Mouse (Mus musculus) olfactory bulb, adult 2 months (tissue): ENCODE data around the gene Vmn1r65. TPM values are rescaled to one million over a fixed set of nuclear protein-coding genes. Genes with fewer than 3 reads are reported as not detected.
"Not testable (repeated sequence)": the region's sequence is repeated elsewhere in the genome, so short reads cannot be mapped to it uniquely, and the experiment has no call there.

Source experiments
- H3K27ac ChIP-seq: fragments of 200-500 bp; 2 replicates; pipeline ENCODE4 v1.5.1; 2012; ENCODE audit warnings: low read depth, low read length; ENCODE audit not compliant: insufficient read depth
- H3K4me1 ChIP-seq: fragments of 200-500 bp; 2 replicates; pipeline ENCODE4 v1.6.1; 2012; ENCODE audit warnings: low read length; ENCODE audit not compliant: control insufficient read depth, insufficient read depth
- H3K4me3 ChIP-seq: fragments of 200-500 bp; 2 replicates; pipeline ENCODE4 v1.5.1; 2012; ENCODE audit warnings: mild to moderate bottlenecking, low read depth, low read length, moderate library complexity; ENCODE audit not compliant: insufficient read depth
- CTCF ChIP-seq: fragments of 200-500 bp; IDR thresholded peaks from 2 replicates; pipeline ENCODE4 v1.5.1; 2012; ENCODE audit warnings: low read depth, mild to moderate bottlenecking, low read length, moderate library complexity; ENCODE audit not compliant: insufficient read depth
- POLR2A ChIP-seq: fragments of 200-500 bp; IDR thresholded peaks from 2 replicates; pipeline ENCODE4 v1.6.1; 2012; ENCODE audit warnings: mild to moderate bottlenecking, low read depth, low read length, moderate library complexity; ENCODE audit not compliant: insufficient read depth
- WGBS: fragments of 180-500 bp; shearing (Covaris S2); methylation state at CpG from one replicate; pipeline ENCODE4 v1.1.7; 2018; 5-methylcytosine and 5-hydroxymethylcytosine counted together
- polyA plus RNA-seq: library from polyadenylated mRNA; stranded (reverse); fragments of >200 nt; gene quantifications from 2 replicates; pipeline ENCODE4 v1.2.4, GENCODE M21; 2012; ENCODE audit warnings: low replicate concordance; ENCODE audit not compliant: missing spikeins, insufficient read depth, insufficient read length

Vmn1r65 gene
- not detected in 2 replicates for polyA plus RNA-seq

DNA sequence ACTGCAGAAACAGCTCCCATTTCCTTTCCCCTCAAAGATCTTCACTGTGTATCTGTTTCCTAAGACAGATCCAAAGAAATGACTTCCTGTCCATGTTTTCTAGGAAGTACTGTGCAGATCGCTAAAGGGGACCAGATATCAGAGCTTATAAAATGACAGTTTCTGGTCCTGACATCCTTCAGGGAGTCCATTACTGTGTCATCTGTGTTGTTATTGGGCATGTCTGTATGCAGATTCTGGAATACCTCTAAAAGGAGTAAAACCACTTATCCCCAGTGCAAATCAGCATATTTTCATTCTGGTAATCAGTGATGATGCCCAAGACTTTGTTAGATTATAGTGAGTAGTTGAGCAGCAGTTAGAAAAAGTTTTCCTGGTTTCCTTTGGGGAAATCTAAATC is at the start of gene Vmn1r65:
Vmn1r65 (minus strand) TSS at position 101 of the 400 bp plus-strand sequence.
- H3K27ac ChIP-seq: no peak within 1 kb of the TSS
- H3K4me3 ChIP-seq: no peak within 1 kb of the TSS
- WGBS: 100% methylated on average over 1 of the region's 1 CpGs
- H3K4me1 ChIP-seq: no peaks in the 10 kb centered on the region
- TF ChIP-seq CTCF: no peak
- TF ChIP-seq POLR2A: no peak

GRCm38 (mm10) chr7:6044861-6045260 is 34.1 kb upstream of the Vmn1r65 start, which contains the start of gene Nlrp4c:
Nlrp4c (plus strand) TSS chr7:6045161.
- H3K4me1 ChIP-seq: no peaks in the 10 kb centered on the region
- no peak within 1 kb of the TSS for H3K4me3 ChIP-seq
- WGBS: 88% methylated on average over 11 of the region's 11 CpGs
- TF ChIP-seq POLR2A (no peak), CTCF (no peak)
- H3K27ac ChIP-seq: no peak within 1 kb of the TSS

GRCm38 (mm10) chr7:5982426-5982825 is 28.4 kb downstream of the Vmn1r65 start:
- 89% methylated on average over 4 of the region's 4 CpGs for WGBS
- H3K27ac ChIP-seq, H3K4me1 ChIP-seq, H3K4me3 ChIP-seq: not testable (repeated sequence)

- H3K4me3 ChIP-seq, H3K27ac ChIP-seq, H3K4me1 ChIP-seq: not testable (repeated sequence)
- WGBS: 63% methylated on average over 2 of the region's 2 CpGs
Measured at GRCm38 (mm10) chr7:5972546-5972945, 38.3 kb downstream of the Vmn1r65 start.

Other genes starting within 250 kb of the Vmn1r65 start
- not detected in 2 replicates for gene Vmn1r63, start 205.6 kb downstream of the Vmn1r65 start, polyA plus RNA-seq
- not detected in 2 replicates for gene Vmn1r64, start 126.5 kb downstream of the Vmn1r65 start, polyA plus RNA-seq
- not detected in 2 replicates for gene Nlrp4c, start 34.2 kb upstream of the Vmn1r65 start, polyA plus RNA-seq
- gene Zfp787, start 145.0 kb upstream of the Vmn1r65 start, polyA plus RNA-seq: not detected in 2 replicates
- gene Zfp444, start 161.2 kb upstream of the Vmn1r65 start, polyA plus RNA-seq: not detected in 2 replicates
- not detected in 2 replicates for gene Galp, start 186.1 kb upstream of the Vmn1r65 start, polyA plus RNA-seq
- gene Zscan5b, start 211.3 kb upstream of the Vmn1r65 start, polyA plus RNA-seq: not detected in 2 replicates
- gene Epp13, start 241.7 kb upstream of the Vmn1r65 start, polyA plus RNA-seq: not detected in 2 replicates